Mouse (Mus musculus) CH12F3 (cell line): ENCODE results near the gene Dio2.

Experiments used
- in situ Hi-C: fragments of 300-500 bp; cut with MboI; formaldehyde crosslinking; loops from 2 replicates; pipeline ENCODE4 v1.14.3; 2020; ENCODE audit warnings: low sequenced_read_pairs

Dio2 gene

DNA sequence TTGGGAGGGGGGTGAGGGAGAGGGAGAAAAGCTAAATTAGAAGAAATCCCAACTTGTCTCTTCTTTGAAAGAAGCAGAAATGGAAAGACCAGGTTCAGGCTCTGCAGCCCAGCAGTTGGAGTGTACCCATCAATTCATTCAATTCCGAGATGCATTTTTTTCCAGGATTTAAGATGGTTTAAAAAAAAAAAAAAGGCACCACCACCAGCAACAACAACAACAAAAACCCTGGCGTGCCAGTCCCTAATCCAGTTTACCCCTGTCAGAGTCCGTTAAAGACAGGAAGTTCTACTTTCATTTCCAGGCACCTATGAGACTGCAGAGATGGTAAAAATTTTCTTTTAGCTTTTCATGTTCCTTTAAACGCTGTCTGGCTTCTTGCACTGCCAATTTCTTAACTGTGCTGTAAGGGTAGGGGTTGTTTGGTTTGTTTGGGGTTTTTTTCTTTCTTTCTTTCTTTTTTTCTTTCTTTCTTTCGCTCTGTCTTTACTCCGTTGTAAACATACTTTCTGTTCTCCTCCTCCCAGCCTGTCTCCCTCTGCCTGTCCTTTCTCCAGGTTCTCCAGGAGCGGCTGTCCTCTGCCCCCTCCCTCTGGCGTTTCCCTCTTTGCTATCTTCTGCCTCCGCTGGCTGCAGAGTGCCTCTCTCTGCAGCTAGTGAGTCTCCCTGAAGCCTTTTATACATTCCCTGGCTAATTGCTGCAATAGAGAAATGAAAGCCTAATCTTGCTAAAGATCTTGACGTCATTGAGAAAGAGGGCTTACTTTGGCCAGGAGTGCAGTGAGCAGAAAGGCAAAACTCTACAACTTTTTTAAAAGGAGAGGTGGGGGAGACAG, at the start of gene Dio2:
TSS of gene Dio2 (minus strand) at position 51 of the 836 bp plus-strand sequence.
- in situ Hi-C loops, result no loop called here

DNA sequence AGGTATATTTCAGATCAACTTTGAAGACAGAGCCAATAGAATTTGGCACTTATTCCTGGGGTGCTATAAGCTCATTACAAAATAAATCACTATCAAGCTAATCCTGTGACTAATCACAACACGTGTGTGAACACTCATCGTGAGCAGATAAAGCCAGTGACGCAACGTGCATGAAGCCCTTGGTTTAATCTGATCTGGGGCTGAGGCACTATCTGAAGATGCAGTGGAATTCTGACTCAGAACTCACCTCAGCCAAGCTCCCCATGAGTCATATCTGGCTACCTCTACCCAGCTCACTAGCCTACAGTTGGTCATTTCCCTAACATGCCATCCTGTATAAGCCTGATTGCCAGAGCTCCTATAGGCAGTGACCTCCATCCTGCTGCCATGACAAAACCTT, 43.2 kb upstream of the Dio2 start:
- in situ Hi-C loops, result no loop called here

DNA sequence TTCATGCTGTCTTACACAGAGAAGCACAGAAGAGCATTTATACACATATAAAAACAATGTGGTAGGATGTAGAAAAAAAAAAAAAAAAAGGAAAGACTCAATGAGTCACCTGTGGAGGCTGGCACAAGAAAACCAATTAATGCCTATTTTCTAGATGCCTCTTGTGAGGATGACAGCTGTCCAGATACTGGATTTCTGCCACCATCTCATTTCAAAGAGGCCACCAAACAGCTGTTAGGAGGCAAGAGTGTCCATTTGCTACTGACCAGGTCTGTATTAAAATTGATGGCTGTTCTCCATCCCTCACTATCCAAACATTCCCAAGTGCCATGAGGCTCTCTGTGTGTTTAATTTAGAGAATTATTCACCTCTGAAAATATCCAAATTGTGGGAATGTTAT, 6.5 kb upstream of the Dio2 start:
- in situ Hi-C loops, result no loop called here

DNA sequence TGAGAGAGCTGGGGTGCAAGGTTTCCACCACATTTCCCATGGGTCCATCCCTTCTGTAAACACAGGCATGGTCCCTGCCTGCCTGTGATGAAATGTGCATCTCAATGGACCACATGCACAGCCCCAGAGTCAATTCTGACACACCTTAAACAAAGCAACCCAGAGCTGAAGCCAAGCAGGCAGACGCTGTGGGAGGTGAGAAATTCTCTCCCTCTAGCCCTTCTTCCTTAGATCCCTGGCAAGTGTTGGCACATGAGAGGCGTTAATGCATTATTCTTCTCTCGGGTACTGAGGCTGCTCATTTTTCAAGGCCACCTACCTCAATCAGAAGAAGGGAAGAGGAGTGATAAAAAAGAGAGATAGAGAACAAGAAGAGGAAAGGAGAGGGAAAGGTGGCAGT, 5.4 kb upstream of the Dio2 start:
- in situ Hi-C loops, result no loop called here

DNA sequence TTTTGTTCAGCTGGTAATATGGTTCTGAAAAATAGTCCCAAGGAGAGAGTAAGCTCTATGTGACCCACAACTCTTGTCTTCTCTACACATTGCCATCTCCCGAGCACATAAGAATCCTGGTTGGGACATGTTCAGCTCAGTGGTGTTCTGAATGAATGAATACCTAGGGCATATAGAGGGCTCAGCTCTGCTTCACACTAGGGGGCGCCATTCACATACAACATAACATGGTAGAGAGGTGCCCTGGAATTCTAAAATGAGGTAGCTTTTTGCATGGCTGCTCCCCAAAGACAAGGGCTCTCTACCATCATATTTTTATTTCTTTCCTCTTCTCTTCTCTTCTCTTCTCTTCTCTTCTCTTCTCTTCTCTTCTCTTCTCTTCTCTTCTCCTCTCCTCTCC, 2.2 kb upstream of the Dio2 start:
- in situ Hi-C loops, result no loop called here

- in situ Hi-C loops, result no loop called here
Observed at GRCm38 (mm10) chr12:90737932-90738331, 306 bp downstream of the Dio2 start.

- in situ Hi-C loops, result no loop called here
Observed at GRCm38 (mm10) chr12:90735447-90735846, 2.8 kb downstream of the Dio2 start.

DNA sequence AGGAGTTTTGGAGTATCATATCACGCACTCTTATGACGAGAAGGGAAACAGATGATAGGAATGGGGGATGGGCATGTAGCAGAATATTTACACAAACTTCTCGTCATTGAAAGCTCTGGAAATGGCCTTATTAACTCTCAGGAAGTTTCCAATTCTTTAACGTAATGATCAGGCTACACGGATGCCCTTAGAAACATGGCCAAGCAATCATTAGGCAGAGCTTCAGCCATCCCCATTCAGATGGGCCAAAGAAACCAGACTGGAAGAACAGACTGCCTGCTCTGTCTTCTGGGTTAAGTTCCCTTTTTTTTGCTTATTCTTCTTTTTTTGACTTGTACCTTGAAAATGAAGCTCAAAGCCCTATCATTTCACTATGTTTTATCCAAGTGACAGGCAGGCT, 3.7 kb downstream of the Dio2 start:
- in situ Hi-C loops, result loop anchor here (5.0 kb wide), 1 partner anchor 583 kb away; no protein-coding TSS in a partner anchor

GRCm38 (mm10) chr12:90733721-90734120, 4.5 kb downstream of the Dio2 start:
- in situ Hi-C loops, result loop anchor here (5.0 kb wide), 1 partner anchor 584 kb away; no protein-coding TSS in a partner anchor

- in situ Hi-C loops, result loop anchor here (5.0 kb wide), 1 partner anchor 588 kb away; no protein-coding TSS in a partner anchor
Observed at GRCm38 (mm10) chr12:90729648-90730047, 8.6 kb downstream of the Dio2 start.

- in situ Hi-C loops, result no loop called here
Observed at GRCm38 (mm10) chr12:90725107-90725506, 13.1 kb downstream of the Dio2 start.

DNA sequence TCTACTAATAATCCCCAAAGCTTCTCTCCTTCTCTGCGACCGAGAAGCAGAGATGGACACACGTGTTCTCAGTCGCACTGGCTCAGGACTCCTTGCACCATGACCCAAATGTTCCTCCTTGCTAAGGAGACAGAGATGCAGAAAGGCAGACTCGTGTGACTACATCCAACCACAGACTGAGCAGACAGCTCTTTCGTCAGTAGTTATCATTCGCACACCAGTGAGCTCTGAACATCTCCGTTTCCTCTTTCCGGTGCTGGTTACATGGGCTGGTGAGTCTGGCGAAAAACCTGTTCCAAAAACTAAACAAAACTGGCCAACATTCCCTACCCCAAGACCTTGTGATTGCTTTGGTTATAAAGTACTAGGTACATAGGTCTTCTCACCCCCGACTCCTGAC, 13.6 kb downstream of the Dio2 start:
- in situ Hi-C loops, result no loop called here

- in situ Hi-C loops, result no loop called here
Observed at GRCm38 (mm10) chr12:90694135-90694534, 44.1 kb downstream of the Dio2 start.
